Mouse (Mus musculus) right cerebral cortex, adult 2 months (tissue): ENCODE measurements at regions not wholly inside any gene's neighbourhood (a gene's known extent, or its start where the extent isn't known, plus 50 kb on each side); places are given as distances from the start of the nearest gene placed in this dataset.
"Not testable (repeated sequence)": the region's sequence is repeated elsewhere in the genome, so short reads cannot be mapped to it uniquely, and the experiment has no call there.

Experiments
- DNase-seq, 2 experiments: peaks; one replicate each; pipeline ENCODE4 v3.0.0; 2021 to 2022; ENCODE audit warnings: low spot score in 2 of 2

- peak; percentile 16 to 21 for DNase-seq
These were observed 195.9 kb downstream of the Unc5cl start for GRCm38 (mm10) chr17:48650556-48650955.

- DNase-seq: no peak
These were observed 218.0 kb downstream of the Unc5cl start for GRCm38 (mm10) chr17:48672749-48673148.

- DNase-seq: no peak
These were observed 223.6 kb downstream of the Unc5cl start for GRCm38 (mm10) chr17:48678216-48678832.

- DNase-seq: no peak
These were observed 225.6 kb downstream of the Unc5cl start for GRCm38 (mm10) chr17:48680331-48680730.

GRCm38 (mm10) chr17:48688944-48689343 is 234.2 kb downstream of the Unc5cl start:
- peak; percentile 25 to 35 for DNase-seq

- DNase-seq: no peak
These were observed 233.7 kb upstream of the Lrfn2 start for GRCm38 (mm10) chr17:48698456-48698855.

- no peak for DNase-seq
These were observed 231.6 kb upstream of the Lrfn2 start for GRCm38 (mm10) chr17:48700591-48700990.

GRCm38 (mm10) chr17:48720506-48720905 is 211.7 kb upstream of the Lrfn2 start:
- no peak for DNase-seq

GRCm38 (mm10) chr17:48723286-48723685 is 208.9 kb upstream of the Lrfn2 start:
- DNase-seq: peak; percentile 10 to 18

GRCm38 (mm10) chr17:48724513-48725112 is 207.6 kb upstream of the Lrfn2 start:
- DNase-seq: no peak

- DNase-seq: no peak
These were observed 205.7 kb upstream of the Lrfn2 start for GRCm38 (mm10) chr17:48726460-48726859.

- DNase-seq: no peak
These were observed 198.4 kb upstream of the Lrfn2 start for GRCm38 (mm10) chr17:48733801-48734200.

GRCm38 (mm10) chr17:48737181-48737580 is 195.0 kb upstream of the Lrfn2 start:
- not testable (repeated sequence) for DNase-seq

GRCm38 (mm10) chr17:48738708-48739107 is 193.5 kb upstream of the Lrfn2 start:
- DNase-seq: no peak

GRCm38 (mm10) chr17:48742769-48743405 is 189.3 kb upstream of the Lrfn2 start:
- no peak for DNase-seq

GRCm38 (mm10) chr17:48770099-48770498 is 162.1 kb upstream of the Lrfn2 start:
- no peak for DNase-seq

GRCm38 (mm10) chr17:48771721-48772320 is 160.4 kb upstream of the Lrfn2 start:
- DNase-seq: peak; percentile 60 to 71

- no peak for DNase-seq
These were observed 157.8 kb upstream of the Lrfn2 start for GRCm38 (mm10) chr17:48774172-48774890.

GRCm38 (mm10) chr17:48775479-48775878 is 156.7 kb upstream of the Lrfn2 start:
- peak; percentile 33 to 48 for DNase-seq

GRCm38 (mm10) chr17:48776502-48776902 is 155.7 kb upstream of the Lrfn2 start:
- DNase-seq: no peak

GRCm38 (mm10) chr17:48780217-48780616 is 152.0 kb upstream of the Lrfn2 start:
- DNase-seq: no peak

- DNase-seq: no peak
These were observed 147.8 kb upstream of the Lrfn2 start for GRCm38 (mm10) chr17:48784417-48784816.
